Mouse (Mus musculus) layer of hippocampus, postnatal 36 days (tissue): Measurements from ENCODE around the gene Tmem161b. TPM values are rescaled to one million over a fixed set of nuclear protein-coding genes. Genes with fewer than 3 reads are reported as not detected.
"Not testable (repeated sequence)": the region's sequence is repeated elsewhere in the genome, so short reads cannot be mapped to it uniquely, and the experiment has no call there.

Source experiments
- DNase-seq, 2 experiments: peaks; one replicate each; pipeline ENCODE4 v3.0.0; 2022
- total RNA-seq, 2 experiments: library from RNA; stranded (reverse); gene quantifications; 2 replicates each; pipeline ENCODE4 v1.2.3; 2021

Gene Tmem161b
- 10 to 100 TPM; 32.3 to 34.9 TPM for total RNA-seq

DNA sequence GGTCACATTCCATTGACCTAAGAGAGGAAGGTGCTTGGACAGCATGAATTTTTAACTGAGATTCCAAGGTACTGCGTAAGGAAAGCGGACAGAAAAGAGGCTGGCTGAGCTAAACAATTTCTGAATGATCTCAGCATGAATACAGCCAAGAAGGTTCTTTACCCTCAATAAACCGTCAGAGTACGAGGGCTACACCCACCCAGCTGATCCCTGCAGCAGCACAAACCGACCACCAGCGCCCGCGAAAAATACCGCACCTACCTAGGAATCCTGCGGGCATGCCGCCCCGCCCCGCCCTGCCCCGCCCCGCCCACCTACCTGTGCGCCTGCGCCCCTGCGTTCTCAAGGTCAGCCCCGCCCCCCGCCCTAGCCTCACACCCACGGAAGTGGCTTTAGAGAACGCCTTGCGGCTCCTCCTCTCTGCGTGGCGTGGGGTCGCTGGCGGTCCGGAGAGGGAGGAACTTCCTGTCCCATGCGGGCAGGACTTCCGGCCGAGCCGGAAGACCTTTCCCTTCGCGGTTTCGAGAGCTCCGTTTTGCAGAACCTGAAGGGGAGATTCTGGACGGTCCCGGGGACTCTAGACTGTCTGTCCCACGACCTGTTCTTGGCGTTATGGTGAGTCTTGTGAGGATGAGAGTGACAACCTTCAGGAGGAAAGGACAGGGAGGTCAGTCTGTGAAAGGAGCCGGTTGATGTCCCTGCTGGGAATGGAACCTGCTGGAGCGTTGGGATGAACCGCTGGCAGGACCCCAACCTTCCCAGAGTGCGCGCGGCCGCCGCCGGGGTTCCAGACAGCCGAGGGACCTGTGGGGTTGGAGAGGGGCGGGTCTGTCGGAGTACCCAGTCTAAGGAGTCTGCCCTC lies at the start of gene Tmem161b:
Tmem161b (plus strand) TSS at position 477 of the 862 bp plus-strand sequence.
- DNase-seq = peak; percentile 87 to 90

- DNase-seq = not testable (repeated sequence)
Observed at GRCm38 (mm10) chr13:84185835-84186234, 36.3 kb upstream of the Tmem161b start.

DNA sequence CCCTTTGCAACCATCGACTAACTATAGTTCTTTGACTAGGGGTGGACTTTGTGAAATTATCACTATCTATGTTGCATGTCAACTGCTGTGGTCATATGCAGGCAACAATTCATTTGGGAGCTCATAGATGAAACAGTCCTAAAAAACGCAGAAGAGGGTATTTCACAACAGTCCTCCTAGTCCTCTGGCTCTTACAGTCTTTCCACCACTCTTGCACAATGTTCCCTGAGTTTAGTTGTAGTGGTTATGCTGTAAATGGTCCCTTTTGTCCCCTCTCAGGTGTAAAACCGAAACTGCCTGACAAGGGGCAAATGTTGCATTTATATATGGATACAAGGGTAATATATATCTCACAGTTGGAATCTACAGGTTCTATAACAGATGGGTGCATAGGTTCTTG lies 29.4 kb upstream of the Tmem161b start:
- DNase-seq = no peak

DNA sequence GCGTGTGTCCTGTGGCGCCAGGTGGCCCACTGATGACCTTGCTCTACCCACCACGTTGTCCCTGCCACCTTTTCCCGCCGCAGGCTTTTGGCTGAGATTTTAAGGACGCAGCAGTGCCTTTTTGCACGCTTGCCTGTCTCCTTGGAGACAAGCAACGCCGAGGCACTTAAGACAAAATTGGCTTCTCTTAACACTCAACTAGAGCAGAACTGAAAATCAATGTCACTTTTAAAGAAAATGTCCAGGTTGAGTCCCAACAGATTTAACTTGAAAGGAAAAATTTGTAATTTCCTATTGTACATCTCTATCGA lies 541 bp downstream of the Tmem161b start:
- no peak for DNase-seq

DNA sequence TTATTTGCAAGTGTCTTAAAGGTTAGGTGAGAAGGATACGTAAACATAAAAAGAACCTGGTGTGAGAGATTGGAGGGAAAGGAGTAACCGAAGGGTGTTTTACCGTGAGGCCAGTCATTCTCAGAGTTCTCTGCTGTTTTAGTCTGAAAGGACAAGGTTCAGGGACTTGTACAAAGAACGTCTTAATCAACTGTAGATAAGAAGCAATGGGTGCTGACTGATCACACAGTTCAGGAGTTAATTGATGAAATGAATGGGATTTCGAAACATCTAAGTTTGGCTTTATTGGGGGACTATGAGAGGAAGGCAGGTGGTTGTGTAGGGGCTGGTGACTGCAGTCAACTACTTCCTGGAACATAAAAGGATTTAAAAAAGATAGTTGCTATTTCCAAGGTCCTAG lies 922 bp downstream of the Tmem161b start:
- no peak for DNase-seq

DNA sequence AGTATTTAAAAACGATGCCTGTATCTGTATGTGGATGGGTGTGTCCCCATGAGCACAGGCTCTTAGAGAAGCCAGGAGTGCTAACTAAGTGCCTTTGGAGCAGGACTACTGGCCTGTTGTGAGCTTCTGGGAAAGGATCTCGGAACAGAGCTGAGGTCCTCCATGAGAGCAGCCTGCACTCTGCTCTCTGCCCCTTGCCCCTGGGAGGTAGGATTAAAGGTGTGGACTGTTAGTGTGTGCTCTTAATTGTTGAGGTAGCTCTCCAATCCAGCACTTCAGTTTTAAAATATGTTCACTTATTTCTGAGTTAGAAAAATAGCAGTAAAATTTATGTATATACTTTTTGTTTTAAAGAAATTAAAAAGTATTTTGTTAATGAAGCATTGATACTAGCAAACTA lies 11.9 kb downstream of the Tmem161b start:
- DNase-seq = no peak

GRCm38 (mm10) chr13:84236768-84237167 lies 14.7 kb downstream of the Tmem161b start:
- DNase-seq = no peak

DNA sequence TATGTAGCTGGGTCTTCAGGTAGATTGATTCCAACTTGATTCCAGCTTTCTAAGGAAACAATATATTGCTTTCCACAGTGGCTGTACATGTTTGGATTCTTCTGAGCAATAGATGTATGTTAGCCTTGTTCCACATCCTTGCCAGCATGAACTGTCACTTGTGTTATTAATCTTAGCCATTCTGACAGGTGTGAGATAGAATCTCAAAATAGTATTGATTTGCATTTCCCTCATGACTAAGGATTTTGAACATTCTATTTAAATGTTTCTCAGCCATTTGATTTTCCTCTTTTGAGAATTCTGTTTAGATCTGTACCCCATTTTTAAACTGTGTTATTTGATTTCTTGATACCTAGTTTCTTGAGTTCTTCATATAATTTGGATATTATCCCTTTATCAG lies 16.1 kb downstream of the Tmem161b start:
- no peak for DNase-seq

DNA sequence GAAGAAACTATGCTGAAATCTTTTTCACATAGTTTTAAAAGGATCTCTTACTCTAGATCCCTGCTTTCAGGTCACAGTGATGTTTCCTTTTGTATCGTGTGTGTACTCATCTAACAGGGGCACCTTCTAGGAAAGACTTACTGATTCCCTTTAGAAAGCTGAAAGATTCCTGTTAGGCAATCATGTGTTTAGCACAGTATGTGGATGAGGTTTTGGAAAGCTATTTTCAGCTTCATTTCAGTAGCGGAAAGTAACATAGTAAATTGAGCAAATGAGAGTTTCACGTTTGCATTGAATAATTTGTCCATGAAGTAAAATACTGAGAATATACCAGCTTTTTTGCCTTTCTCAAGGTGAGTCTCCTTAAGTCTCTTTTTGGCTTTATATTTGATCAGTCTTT lies 26.0 kb downstream of the Tmem161b start:
- no peak for DNase-seq

- no peak for DNase-seq
Observed at GRCm38 (mm10) chr13:84251295-84251694, 29.2 kb downstream of the Tmem161b start.

DNA sequence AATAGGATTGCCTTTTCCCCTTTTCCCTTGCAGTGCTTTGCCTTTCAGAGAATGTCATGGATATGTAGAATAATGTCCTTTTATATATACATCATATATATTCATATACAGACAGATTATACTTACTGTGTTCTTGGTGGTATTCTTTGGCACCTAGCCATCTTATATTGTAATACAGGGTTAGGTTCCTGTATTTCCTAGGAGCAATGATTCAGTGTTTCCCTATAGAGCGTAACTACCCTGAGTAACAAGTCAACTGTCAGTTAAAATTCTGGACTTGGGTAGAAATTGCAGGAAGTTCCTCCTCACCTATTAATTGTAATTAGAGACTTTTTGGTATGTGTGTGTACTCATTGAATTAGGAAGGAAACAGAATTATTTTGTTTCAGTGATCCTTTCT lies 33.0 kb downstream of the Tmem161b start:
- no peak for DNase-seq

DNA sequence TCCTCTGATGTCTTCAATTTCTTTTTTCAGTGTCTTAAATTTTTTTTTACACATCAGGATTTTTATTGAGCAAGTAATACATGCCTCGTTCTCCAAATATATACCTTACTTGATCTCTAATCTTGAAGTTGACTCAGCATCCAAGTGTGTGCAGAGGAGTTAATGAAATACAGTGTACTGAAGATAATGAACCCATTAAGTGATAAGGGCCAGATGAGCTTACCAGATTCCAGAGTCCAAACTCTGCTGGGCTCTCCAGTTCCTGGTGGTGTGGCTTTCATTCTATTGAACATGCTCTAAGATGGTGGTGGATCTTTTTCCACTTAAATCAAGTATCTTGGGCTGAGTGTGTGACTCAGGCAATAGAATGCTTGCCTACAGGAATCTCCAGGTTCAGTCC lies 42.3 kb downstream of the Tmem161b start:
- DNase-seq = not testable (repeated sequence)

DNA sequence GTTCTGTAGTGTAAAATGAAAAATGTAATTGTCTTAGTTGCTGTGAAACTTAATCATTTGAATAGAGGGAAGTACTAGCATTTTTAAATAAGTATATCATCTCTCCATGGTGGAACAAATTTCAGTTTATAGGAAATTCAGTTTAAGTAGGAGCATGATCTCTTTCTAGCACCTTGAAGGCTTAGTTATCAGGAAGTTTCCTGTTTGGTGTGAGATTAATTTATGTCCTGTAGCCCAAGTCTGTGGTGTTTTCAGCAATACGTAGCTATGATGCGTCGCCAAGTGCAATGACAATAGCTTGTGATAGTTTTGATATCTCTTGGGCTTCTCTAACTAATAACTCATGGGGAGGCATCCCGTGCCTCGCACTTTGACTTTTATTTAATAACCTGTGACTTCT lies 54.1 kb downstream of the Tmem161b start:
- DNase-seq = no peak

DNA sequence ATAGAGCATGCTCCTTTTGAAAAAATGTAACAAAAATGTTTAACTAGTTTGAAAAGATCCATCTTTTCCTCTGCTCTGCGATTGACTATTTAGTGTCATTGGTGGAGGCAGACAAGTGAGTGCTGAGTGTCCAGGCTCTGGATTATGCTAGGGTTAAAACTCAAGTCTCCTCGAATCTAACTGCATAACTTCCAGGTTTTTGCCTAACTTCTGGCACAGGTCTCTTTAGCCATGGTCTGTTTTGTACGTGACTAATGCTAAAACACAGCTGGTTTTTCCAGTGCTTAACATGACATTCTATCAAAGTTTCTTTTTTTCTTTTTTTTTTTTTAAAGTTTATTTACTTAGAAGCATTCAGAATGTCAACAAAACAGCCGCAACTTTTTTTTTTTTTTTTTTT lies 58.3 kb downstream of the Tmem161b start:
- no peak for DNase-seq

DNA sequence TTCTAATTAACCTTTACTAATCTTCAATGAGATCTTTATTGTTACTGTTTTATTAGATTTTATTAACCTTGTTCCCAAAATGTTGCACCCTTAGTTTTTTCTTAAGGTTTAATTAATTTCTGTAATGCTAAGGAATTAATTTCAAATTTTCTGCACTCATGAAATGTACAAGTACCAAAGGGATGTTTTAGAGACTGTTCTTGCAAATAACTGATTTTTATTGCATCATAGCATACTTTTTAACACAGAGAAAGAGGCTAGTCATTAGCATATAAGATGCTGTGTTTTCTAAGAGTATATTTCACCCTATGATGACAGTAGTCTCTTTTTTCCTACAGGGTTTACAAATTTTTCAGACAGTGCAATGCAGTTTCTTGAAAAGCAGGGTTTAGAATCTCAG lies 60.9 kb downstream of the Tmem161b start:
- no peak for DNase-seq

GRCm38 (mm10) chr13:84284764-84285558 lies 62.9 kb downstream of the Tmem161b start:
- no peak for DNase-seq

DNA sequence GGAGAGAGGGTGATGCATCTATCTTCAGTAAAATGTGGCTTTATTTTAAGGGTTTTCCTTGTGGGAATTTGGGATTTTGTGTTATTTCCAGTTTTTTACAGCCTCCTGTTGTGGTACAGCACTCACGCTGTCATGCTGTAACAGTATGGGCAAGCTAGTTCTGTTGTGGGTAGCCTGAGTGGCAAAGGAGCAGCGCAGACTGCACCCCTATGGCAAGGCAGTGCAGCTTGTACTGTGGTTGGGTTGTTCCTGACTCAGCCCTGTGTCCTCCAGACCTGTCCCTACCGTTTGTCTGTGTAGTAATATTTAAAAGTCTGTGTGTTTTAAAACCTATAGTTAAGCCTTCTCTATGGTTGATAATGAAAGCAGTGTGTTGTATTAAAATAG lies 63.5 kb downstream of the Tmem161b start:
- DNase-seq = no peak

GRCm38 (mm10) chr13:84299445-84300053 lies 77.5 kb downstream of the Tmem161b start:
- no peak for DNase-seq

DNA sequence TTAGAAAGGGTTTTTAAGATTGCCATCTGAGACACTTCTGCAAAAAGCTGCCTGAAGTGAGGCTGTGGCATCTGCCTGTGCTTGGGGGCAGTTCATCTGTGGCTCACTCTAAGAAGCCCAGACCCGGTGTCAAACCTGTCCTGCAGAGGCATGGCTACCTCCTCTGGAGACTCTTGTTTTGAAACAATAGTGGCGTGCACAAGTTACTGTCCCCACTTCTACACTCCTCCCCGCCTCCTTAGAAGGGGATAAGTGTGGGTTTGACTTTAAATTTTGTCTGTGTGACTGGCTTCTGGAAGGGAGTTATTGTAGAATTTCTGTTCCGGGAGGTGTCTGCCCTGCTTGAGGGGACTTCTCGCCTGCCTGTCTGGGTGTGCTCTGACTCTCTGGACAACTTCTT lies 121.2 kb downstream of the Tmem161b start:
- DNase-seq = peak in 1 of 2 experiments; percentile 11

GRCm38 (mm10) chr13:84343691-84344495 lies 121.8 kb downstream of the Tmem161b start:
- DNase-seq = peak in 1 of 2 experiments; percentile 11

DNA sequence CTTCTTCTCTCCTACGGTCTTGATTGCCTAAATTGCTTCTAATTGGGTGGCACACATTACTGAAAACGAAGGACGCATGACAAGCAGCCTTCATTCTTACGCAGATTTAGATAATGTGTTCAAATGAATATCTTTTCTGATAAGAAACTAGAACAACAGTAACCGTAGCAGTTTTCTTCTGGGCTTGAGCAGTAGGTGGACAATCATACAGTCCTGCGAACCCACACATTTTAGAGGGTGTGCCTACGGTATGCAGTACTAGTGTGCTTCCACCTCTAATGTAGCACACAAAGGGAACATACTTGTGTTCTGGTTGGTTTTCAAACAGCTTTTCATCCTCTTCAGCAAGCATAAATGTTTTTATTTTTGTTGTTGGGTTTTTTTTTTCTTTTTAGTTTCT lies 122.6 kb downstream of the Tmem161b start:
- peak; percentile 7 to 38 for DNase-seq

DNA sequence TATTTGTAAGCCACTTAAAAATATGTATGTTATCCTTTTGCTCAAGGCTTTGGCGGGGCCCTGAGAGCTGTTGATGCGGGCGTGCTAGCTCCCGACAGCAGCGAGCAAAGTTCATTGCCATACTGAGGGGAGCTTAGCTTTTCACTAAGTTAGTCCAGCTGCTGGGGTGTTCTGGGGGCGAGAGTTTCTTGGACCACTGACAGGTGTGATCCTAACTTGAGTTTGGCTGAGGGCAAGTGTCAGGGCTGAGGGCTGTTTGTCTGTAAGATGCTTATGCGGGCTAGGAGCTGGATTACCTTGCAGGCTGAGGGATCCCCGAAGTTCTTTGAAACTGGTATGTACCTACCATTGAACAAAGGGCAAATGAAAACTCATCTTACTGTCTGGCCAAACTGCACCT lies 123.0 kb downstream of the Tmem161b start:
- peak; percentile 44 to 52 for DNase-seq
